Mouse (Mus musculus) monocyte, adult 59 days (primary cell): ENCODE results near the gene Ints13. TPM values are rescaled to one million over a fixed set of nuclear protein-coding genes. Genes with fewer than 3 reads are reported as not detected.

Source experiments
- total RNA-seq, 2 experiments: library from RNA; stranded (reverse); gene quantifications; one replicate each; pipeline ENCODE4 v1.2.4; 2023

The Ints13 gene
- total RNA-seq = 10 to 100 TPM; 32.9 to 39.0 TPM

GRCm38 (mm10) chr6:146577310-146578109 lies at the start of gene Ints13:
Gene Ints13 (minus strand): TSS chr6:146577835.

GRCm38 (mm10) chr6:146576903-146577302 lies 732 bp downstream of the Ints13 start, which contains the start of gene Fgfr1op2:
Gene Fgfr1op2 (plus strand): TSS chr6:146577203.

DNA sequence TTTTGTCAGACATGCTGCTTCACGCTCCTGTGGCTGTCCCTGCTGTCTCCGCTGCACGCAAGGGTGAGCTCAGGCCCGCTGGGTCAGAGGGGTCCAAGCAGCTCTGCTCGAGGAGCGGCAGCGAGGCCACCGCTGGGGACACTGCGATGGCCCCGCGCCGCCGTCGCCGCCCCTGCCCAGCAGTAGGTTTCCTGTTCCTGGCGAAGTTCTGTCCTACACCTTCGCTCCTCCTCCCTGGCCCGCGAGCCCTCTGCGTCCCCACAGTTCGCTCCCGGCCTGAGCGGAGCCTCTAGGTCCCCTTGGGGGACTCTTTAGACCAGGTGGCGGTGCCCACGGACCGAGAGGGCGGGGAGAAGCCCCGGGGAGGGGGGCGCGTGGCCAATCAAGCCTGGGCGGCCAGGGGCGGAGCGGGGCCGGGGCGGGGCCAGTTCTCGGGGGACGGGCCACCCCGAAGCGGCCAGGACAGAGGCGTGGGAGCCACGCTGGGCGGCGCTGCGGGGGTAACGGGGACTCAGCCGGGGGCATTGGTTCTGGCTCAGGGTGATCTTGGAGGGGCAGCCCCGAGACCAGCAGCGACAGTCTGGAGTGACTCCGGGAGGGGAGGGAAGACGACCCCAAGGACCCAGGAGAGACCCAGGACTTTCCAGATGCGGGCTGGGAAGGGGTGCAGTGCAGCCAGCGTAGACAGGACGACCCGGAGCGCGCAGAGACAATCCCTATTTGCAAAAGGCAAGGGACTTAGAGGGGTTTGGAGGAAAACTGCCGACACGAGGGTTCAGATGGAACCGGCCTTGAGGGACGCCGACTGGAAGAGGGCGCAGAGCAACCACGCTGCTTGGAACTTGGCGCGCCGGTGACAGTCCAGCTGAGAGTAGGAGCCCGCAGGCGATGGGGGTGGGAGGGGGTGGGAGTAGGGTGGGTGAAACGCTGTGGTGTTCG lies 75.5 kb downstream of the Ints13 start, which contains the start of gene Itpr2:
Itpr2 (minus strand) TSS at position 358 of the 939 bp plus-strand sequence.

Other genes starting within 250 kb of the Ints13 start
- gene Itpr2, start 75.6 kb downstream of the Ints13 start, total RNA-seq = 10 to 100 TPM; 59.0 to 74.0 TPM
- 10 to 100 TPM; 94.0 to 98.8 TPM for gene Fgfr1op2, start 632 bp downstream of the Ints13 start, total RNA-seq
- 10 to 100 TPM; 35.0 to 42.3 TPM for gene Med21, start 64.7 kb upstream of the Ints13 start, total RNA-seq
- gene Tm7sf3, start 65.0 kb upstream of the Ints13 start, total RNA-seq = 10 to 100 TPM; 20.4 to 21.3 TPM
- 10 to 100 TPM in 1 of 2 experiments, 1 to 10 TPM in 1; 7.3 to 10.5 TPM for gene Stk38l, start 147.2 kb upstream of the Ints13 start, total RNA-seq
- not detected for gene Arntl2, start 218.2 kb upstream of the Ints13 start, total RNA-seq